Mouse (Mus musculus): ENCODE measurements around the gene Esrra.

The Esrra gene

DNA sequence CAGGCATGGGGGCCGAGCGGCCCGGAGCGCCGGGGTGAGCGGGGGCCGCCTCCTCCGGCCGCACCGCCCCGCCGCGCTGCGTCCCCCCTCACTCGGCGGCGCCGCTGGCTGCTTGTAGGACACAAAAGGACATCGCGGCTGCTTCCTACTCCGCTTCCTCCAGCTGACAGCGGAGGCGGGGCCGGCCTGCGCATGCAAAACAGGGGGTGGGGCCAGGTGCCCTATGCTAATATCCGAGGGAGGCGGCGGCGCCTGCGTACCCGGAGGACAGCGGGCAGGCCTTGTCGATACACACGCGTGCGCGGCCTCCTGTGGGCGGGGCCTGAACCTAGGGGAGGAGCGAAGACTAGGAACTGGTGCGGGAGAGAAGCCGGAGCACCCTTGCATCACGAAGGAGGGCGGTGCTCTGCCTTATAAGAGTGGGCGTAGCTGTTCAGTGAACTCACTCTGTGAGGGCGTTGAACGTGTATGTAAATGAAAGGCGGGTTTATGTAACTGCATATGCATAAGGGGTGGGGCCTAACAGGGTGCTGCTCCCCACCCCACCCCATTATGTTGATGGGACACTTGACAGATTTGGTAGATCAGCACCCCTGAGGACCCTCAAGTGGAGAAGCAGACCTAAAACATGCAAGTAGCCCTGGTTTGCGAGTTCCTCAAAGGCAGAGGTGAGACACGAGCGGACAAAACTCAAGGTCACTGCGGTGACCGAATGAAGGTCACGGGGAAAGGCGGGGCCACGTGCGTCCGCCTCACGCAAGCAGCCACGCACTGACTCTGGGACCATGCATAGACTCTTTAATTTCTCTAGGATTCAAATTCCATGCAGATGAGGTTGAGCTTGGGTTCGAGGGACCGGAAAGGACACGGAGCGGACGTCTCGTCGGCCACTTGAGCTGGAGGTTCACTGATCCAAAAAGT, at the start of gene Esrra:
TSS of gene Esrra (minus strand) at position 167 of the 921 bp plus-strand sequence.
- in situ Hi-C loops (cut with MseI, MboI) = no loop called here

DNA sequence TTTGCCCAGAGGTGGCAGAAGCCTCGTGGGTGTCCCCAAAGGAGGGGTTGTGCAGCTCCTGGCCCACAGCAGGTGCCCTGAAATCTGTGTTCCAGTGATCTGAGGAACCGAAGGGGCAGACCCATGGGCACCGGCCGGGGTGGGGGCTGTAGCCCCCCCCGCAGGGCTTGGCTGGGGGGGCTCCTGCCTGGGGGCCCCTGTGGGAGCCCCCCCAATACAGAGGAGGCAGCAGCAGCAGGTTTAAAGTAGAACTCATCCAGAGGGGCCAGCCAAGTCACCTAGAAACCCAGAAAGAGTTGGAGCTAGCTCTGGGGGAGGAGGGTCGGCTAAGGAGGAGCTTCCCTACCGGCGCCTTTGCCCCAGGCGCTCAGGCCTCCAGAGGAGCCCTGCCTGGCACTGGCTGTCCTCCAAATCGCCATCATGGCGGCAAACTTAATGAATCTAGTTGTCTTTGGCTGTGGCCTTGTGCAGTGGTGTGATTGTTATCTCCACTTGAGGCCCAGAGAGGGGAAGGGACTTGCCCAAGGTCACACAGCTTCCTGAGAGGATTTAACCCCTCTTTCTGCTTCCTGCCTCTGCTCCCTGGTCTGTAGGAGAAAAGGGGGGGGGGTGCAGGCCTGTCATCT, 49.0 kb upstream of the Esrra start:
- in situ Hi-C loops (cut with MseI, MboI) = no loop called here

DNA sequence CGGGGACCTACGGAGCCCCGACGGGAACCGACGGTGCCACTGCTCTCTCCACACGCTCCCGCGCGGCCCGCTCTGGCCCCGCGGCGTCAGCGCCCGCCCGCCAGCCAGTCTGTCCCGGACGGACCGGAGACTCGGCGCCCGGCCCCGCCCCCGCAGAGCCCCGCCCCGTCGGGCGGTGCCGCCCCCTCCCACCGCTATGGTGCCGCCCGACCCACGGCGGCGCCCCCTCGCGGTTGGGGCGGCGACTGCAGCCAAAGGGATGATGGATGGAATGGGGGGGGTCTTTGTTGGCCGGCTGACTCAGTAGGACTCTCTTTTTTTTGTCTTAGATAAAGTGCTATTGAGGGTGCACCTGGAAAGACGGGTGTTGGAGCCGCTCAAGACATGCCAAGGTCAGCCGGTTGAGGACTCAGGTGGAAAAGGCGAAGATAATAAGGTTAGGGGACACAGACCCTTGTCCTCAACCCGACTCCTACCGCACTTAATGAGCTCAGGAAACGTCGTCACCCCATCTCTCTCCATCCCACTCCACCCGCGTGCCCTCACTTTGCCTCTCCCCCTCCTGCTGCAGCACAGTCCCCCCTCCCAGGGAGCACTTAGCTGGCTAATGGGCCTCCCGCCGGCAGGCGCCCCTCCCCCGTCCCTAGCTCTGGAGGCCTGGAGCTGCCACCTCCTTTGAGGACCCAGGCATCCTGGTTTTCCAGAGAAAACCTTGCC, 48.2 kb upstream of the Esrra start:
- in situ Hi-C loops (cut with MseI, MboI) = no loop called here

DNA sequence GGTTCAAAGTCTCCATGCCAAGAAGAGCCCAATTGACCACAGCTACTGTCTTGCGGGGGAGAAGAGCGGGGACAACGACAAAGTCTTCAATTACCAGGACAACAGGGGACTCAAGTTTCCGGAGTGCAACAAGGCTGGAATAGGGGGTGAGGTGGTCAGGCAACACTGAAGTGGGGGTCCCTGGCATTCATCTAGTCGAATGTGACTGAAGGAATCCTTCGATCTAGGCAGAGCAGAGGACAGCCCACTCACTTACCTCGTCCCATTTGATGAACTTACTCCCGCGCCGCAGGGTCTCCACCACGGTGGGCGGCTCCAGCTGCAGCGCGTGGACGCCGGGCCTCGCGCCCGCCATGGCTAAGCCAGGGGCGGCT, 47.7 kb upstream of the Esrra start:
- in situ Hi-C loops (cut with MseI, MboI) = no loop called here

GRCm38 (mm10) chr19:6968491-6969271, 47.1 kb upstream of the Esrra start:
- in situ Hi-C loops (cut with MseI, MboI) = no loop called here

DNA sequence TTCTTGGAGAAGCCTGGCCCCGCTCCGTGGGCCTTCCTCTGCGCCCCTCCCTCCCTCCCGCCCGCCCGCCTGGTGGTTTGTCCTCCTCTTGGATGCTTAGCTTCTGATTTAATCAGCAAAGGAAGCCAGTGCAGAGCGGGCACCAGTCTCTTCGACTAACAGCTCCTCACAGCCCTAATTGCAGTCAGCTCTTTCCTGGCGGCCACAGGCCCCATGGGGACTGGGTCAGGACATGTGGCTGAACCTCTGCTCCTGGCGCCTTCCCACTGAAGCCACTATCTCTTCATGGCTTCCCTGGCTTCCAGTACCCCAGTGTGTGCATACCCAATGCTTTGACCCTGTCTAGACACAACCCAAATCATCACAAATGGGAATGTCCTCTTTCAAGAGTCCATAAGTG, 34.8 kb upstream of the Esrra start:
- in situ Hi-C loops (cut with MseI, MboI) = no loop called here

DNA sequence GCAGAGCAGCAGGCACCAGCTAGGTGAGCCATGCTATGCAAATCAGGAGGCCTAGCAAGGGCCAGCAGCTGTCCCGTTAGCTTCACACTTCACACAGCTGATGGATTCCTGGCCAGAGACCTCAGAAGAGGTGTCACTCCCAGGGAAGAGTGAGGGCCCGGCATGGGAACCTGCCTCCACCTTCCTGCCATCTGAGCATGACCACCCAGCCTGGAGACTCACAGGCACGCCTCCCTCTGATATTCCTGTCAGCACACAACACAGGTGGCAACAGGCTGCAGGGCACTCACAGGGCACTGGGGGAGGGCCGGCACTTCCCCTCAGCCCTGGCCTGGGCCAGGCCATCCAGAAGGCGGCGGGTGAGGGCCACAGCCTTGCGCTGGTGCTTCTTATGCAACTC, 33.8 kb upstream of the Esrra start:
- in situ Hi-C loops (cut with MseI, MboI) = no loop called here

- in situ Hi-C loops (cut with MseI, MboI) = no loop called here
Observed at GRCm38 (mm10) chr19:6954046-6954445, 32.4 kb upstream of the Esrra start.

DNA sequence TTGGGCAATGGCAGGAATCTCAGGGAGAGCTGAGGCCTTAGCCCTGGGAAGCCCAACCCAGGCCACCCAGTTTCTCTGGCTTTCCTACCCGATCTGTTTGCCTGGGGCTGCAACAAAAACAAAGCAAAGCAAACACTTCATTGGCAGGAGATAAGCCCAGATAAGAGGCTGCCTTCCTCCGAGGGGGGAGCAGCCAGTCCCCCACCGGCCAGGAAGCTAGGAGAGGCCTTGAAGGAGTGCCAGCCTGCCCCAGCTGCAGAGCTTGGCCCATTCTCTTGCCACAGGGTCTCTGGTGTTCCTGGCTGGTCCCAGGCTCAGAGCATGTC, 31.1 kb upstream of the Esrra start:
- in situ Hi-C loops (cut with MseI, MboI) = no loop called here

DNA sequence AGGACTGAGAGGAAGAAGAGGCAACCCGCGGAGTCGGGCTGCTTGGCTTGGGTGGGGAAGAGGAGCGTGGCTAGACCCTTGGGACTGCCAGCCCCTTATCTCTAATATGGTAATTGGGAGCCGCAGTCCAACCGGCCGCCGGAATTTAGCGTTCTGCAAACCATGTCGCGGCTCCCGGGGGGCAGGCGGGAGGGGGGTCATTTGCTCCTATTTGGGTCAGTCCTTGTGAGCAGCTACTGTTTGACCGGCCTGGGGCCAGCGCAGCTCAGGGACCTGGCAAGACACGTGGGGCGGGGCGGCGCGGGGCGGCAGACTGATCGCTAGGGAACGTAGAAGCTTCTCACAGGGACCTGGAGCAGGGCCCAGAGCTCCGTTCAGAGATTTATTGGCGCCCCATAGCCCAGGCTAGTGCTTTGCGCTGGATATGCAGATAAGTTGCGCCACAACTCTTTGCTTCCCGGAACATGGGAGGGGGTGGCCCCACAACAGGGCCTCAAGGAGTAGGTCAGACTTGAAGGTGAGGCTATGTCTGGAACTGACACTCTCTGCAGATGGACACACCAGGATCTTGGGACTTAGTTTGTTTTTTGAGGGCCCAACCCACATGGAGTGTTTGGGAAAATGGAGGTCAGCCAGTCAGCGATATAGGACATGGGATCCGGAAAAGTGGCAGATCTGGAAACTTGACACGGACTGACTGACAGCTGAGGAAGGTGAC, 30.5 kb upstream of the Esrra start:
- in situ Hi-C loops (cut with MseI, MboI) = no loop called here

- in situ Hi-C loops (cut with MseI, MboI) = no loop called here
Observed at GRCm38 (mm10) chr19:6951381-6951968, 29.9 kb upstream of the Esrra start.

DNA sequence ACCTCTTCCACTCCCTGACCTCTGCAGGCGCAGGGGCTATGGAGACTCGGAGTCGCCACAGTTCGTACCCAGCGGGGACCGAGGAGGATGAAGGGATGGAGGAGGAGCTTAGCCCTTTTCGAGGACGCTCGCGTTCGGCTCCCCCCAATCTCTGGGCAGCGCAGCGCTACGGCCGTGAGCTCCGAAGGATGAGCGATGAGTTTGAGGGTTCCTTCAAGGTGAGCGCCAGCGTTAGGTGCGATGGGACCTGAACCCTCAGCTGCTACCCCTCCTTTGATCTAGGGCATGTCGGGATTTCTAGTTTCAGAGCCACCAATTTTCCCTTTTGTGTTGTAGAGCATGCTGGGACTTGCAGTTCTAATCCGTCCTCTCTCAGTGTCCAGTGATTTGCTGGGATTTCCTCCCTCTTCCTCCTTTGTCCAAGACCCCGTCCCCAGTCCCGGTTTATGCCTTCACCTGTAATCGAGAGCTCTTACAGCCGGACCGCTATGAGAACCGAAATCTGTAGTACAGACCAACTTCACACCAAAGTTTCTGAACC, 29.1 kb upstream of the Esrra start:
- in situ Hi-C loops (cut with MseI, MboI) = no loop called here

DNA sequence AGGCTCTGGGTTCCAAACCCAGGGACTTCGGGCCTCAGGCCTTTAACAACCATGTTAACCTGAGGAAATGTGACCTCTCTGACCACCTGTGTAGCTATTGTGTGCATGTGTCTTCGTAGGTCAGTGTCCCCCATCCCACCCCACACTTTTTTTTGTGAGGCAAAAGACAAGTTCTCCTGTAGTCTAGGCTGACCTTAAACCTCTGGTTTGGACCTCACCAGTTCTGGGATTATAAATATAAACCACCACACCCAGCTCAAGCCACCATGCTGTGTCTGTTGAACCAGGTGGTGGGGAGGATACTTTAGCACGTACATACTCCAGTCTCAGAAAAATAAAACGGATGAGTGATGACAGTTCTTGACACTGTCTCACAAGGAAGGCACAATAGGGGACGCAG, 28.3 kb upstream of the Esrra start:
- in situ Hi-C loops (cut with MseI, MboI) = no loop called here

DNA sequence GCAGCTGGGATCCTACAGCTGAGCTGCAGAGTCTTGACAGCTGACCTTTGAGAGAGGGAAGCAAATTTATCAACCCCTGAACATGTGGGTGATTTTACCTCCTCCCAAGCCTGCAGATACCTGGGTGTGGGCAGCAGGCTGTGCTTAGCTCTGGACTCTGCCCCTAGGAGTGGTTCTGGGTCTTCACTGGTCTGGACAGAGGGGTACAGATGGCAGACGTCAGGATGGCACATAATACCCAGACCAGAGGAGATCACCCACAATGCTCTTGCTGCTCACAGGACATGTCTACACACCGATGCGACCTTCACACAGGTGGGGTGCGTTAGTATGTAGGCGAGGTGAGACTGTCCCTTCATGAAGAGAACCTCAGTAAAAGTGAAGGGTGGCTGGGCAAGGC, 27.9 kb upstream of the Esrra start:
- in situ Hi-C loops (cut with MseI, MboI) = no loop called here

GRCm38 (mm10) chr19:6948186-6948585, 26.6 kb upstream of the Esrra start:
- in situ Hi-C loops (cut with MseI, MboI) = no loop called here

- in situ Hi-C loops (cut with MseI, MboI) = no loop called here
Observed at GRCm38 (mm10) chr19:6947742-6948141, 26.1 kb upstream of the Esrra start.

DNA sequence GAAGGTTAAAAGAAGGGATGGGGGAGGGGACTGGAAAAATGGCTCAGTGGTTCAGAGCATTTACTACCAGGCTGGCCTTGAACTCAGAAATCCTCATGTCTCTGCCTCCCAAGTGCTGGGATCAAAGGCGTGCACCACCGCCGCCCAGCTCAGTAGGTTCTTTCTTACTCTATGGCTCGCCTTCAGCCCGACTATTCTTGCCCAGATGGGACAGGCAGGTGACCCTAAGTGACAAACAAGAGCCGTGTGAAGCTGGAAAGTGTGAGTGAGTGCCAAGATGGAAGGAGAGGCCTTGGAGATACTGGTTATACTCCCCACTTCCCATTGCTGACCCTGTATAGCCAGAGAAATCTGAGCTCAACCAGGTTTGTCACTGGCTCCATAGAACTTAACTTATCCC, 22.1 kb upstream of the Esrra start:
- in situ Hi-C loops (cut with MseI, MboI) = no loop called here

DNA sequence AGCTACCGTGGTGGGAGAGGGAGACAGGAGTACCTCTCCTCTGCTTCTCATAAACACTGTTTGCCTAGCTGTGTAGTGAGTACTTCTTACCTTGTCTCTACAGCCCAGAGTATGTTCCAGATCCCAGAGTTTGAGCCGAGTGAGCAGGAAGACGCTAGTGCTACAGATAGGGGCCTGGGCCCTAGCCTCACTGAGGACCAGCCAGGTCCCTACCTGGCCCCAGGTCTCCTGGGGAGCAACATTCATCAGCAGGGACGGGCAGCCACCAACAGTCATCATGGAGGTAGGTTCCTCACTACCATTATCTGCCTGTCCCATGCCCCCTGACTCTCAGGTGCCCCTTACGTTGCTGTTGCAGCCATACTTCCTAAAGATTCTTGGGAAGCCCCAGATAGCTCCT, 21.2 kb upstream of the Esrra start:
- in situ Hi-C loops (cut with MseI, MboI) = no loop called here

- in situ Hi-C loops (cut with MseI, MboI) = no loop called here
Observed at GRCm38 (mm10) chr19:6942249-6942691, 20.7 kb upstream of the Esrra start, which contains the start of gene Gpr137. Gene Gpr137 (minus strand): TSS chr19:6942480.
